Mouse (Mus musculus) adrenal gland, postnatal 10 days (tissue): ENCODE measurements around the gene Gbp7. TPM values are rescaled to one million over a fixed set of nuclear protein-coding genes. Genes with fewer than 3 reads are reported as not detected.
"Not testable (repeated sequence)": the region's sequence is repeated elsewhere in the genome, so short reads cannot be mapped to it uniquely, and the experiment has no call there.

Experiments used
- DNase-seq: peaks from one replicate; pipeline ENCODE4 v3.0.0; 2021; ENCODE audit warnings: mixed read lengths
- long read RNA-seq, 2 experiments: library from polyadenylated mRNA; stranded (forward); transcript quantifications; one replicate each; pipeline ENCODE4 v2.0.0; 2021
- total RNA-seq, 2 experiments: library from RNA; stranded (reverse); gene quantifications; 2 replicates each; pipeline ENCODE4 v1.2.3; 2021

Gbp7 gene
- total RNA-seq = 10 to 100 TPM in 1 of 2 experiments, 1 to 10 TPM in 1; 9.8 to 13.5 TPM
- long read RNA-seq, experiment 1, partial matches to known transcripts = 0 of 3 reads
- long read RNA-seq, experiment 1, other reads (novel, unspliced or antisense) = 0 of 3 reads
- long read RNA-seq, experiment 2, partial matches to known transcripts = 0 of 2 reads
- long read RNA-seq, experiment 2, other reads (novel, unspliced or antisense) = 0 of 2 reads

GRCm38 (mm10) chr3:142530087-142530953 lies at the start of gene Gbp7:
Gene Gbp7, plus strand, starts transcription at chr3:142530342.
- peak; percentile 52 for DNase-seq

GRCm38 (mm10) chr3:142490465-142490864 lies 39.7 kb upstream of the Gbp7 start:
- DNase-seq = peak; percentile 83

GRCm38 (mm10) chr3:142493536-142494061 lies 36.5 kb upstream of the Gbp7 start, which contains the start of gene Gbp5:
Gene Gbp5, plus strand, starts transcription at chr3:142493978.
- DNase-seq = peak; percentile 69

GRCm38 (mm10) chr3:142495146-142495655 lies 34.9 kb upstream of the Gbp7 start:
- no peak for DNase-seq

- no peak for DNase-seq
Observed at GRCm38 (mm10) chr3:142496113-142497101, 33.7 kb upstream of the Gbp7 start.

GRCm38 (mm10) chr3:142497123-142497841 lies 32.9 kb upstream of the Gbp7 start:
- DNase-seq = no peak

GRCm38 (mm10) chr3:142498941-142499340 lies 31.2 kb upstream of the Gbp7 start:
- no peak for DNase-seq

GRCm38 (mm10) chr3:142528116-142528515 lies 2.0 kb upstream of the Gbp7 start:
- DNase-seq = no peak

GRCm38 (mm10) chr3:142529597-142529996 lies 545 bp upstream of the Gbp7 start:
- no peak for DNase-seq

GRCm38 (mm10) chr3:142531595-142531994 lies 1.5 kb downstream of the Gbp7 start:
- DNase-seq = no peak

- no peak for DNase-seq
Observed at GRCm38 (mm10) chr3:142533185-142533584, 3.0 kb downstream of the Gbp7 start.

GRCm38 (mm10) chr3:142535667-142536066 lies 5.5 kb downstream of the Gbp7 start:
- no peak for DNase-seq

GRCm38 (mm10) chr3:142541391-142541790 lies 11.2 kb downstream of the Gbp7 start:
- DNase-seq = no peak

GRCm38 (mm10) chr3:142542776-142543175 lies 12.6 kb downstream of the Gbp7 start:
- DNase-seq = not testable (repeated sequence)

- no peak for DNase-seq
Observed at GRCm38 (mm10) chr3:142546690-142547089, 16.5 kb downstream of the Gbp7 start.

GRCm38 (mm10) chr3:142550052-142550676 lies 20.0 kb downstream of the Gbp7 start:
- DNase-seq = no peak

GRCm38 (mm10) chr3:142554601-142555000 lies 24.5 kb downstream of the Gbp7 start:
- no peak for DNase-seq

GRCm38 (mm10) chr3:142555623-142556022 lies 25.5 kb downstream of the Gbp7 start:
- DNase-seq = no peak

- peak; percentile 29 for DNase-seq
Observed at GRCm38 (mm10) chr3:142559632-142560228, 29.6 kb downstream of the Gbp7 start, which contains the start of gene Gbp3. Gene Gbp3, plus strand, starts transcription at chr3:142560026.
